Mouse (Mus musculus) testis, postnatal 14 days (tissue): Measurements from ENCODE around the gene Rapgef5.

Experiments
- DNase-seq: peaks from one replicate; pipeline ENCODE4 v3.0.0; 2021; ENCODE audit warnings: low spot score

Rapgef5 gene

GRCm38 (mm10) chr12:117516179-117516578, at the start of gene Rapgef5:
TSS of gene Rapgef5 (plus strand) at chr12:117516479.
- no peak for DNase-seq

DNA sequence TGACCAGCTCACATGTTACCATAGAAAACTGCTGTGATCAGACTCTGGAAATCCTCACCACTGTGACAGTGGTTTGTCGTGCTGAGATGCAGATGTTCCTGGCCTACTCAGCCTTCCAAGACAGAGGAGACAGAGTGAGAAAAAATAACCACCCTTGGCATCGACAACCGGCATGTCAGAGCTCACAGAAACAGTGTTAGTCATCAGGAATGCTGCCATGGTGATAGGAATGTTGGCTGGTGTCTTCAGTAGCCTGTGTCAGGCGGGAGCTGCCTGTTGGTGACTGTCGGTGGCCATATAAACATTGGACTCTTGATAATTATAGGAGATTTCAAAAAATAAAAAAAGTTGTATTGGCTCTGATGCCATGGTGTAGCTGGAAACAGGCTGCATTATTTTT, 48.0 kb upstream of the Rapgef5 start:
- no peak for DNase-seq

GRCm38 (mm10) chr12:117479014-117479413, 37.3 kb upstream of the Rapgef5 start:
- no peak for DNase-seq

DNA sequence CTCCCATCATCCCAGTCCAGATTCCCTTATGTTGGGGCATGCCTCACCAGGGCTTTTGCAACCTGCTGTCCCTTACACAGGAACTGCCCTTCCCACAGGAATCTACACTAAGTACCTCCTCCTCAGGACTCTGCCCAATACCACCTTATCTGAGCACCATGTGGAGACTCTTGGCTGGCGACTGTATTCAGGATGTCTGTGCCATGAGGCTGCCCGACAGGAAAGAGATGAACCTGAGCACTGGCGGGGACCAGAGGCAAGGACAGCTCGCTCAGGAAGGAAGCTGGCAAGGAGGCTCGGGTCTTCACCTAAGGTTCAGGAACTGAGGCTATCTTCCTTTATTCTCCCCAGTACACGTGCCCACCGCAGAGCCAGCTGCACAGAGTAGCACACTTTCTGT, 36.6 kb upstream of the Rapgef5 start:
- no peak for DNase-seq

GRCm38 (mm10) chr12:117480958-117481357, 35.3 kb upstream of the Rapgef5 start:
- no peak for DNase-seq

DNA sequence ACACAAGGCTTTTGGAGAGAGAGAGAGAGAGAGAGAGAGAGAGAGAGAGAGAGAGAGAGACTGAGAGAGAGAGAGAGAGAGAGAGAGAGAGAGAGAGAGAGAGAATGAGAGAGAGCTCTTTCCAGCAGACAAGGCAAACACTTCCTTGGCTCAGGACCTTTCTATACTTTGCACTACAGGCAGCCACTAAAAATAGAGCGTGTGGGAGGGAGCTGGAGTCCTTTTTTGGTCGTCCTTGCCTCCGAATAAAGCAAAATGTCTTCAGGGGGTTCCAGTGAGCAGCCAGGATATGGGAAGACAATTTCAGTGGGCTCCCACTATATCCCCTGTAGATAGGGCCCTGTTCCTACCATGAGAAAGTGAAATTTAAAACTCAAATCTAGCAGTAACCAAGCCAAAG, 33.6 kb upstream of the Rapgef5 start:
- DNase-seq, result no peak

- DNase-seq, result no peak
These were observed 29.9 kb upstream of the Rapgef5 start for GRCm38 (mm10) chr12:117486118-117487057.

DNA sequence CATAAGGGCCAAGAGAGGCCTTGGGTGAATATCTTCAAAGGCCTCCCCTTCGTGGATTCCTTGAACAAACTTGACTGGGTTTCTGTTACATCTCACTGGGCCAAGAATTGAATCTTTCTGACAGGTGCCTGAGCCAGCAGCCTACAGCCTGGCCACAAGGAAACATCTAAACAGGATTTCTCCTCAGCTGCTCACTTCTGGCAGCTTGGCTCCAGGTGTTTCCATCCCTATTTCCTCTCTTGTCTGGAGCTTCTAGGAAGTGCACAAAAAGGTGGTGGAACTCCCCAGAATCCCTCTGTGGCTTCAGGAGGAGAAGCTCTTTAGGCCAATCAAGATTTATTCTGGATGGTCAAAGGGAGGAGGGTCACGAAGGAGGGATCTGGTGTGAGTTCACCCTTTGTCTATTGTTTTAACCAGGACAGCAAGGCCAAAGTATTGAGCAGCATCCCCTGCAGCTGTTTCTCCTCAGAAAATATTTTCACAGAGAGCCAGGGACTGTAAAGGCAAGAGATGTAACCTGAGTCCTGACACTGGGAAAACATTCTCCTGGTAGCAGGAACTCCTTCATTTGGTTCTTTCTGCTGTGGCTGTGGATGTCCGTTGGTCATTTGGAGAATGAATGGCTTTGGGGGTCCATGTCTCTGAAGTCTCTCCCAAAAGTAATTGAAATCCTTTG, 19.6 kb upstream of the Rapgef5 start:
- DNase-seq, result no peak

GRCm38 (mm10) chr12:117497361-117497760, 18.9 kb upstream of the Rapgef5 start:
- DNase-seq, result no peak

GRCm38 (mm10) chr12:117499242-117499641, 17.0 kb upstream of the Rapgef5 start:
- DNase-seq, result no peak

DNA sequence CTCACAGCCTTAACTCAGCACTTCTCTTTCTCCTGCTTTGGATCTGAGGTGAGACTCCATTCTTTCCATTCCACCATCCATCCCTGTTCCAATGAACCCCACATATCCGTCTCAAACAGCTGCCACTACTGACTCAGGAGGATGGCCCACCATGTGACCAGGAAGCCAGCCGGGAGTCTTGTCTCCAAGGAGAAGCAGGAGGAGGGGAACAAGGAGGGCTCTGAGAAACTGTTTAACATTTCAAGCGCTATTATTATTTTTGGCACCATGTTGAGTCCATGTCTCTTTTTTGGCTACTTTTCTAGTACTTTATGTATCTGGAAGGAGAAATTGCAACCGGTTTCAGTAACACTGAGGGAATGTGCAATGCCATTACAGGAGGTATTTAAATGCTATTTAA, 15.1 kb upstream of the Rapgef5 start:
- no peak for DNase-seq

DNA sequence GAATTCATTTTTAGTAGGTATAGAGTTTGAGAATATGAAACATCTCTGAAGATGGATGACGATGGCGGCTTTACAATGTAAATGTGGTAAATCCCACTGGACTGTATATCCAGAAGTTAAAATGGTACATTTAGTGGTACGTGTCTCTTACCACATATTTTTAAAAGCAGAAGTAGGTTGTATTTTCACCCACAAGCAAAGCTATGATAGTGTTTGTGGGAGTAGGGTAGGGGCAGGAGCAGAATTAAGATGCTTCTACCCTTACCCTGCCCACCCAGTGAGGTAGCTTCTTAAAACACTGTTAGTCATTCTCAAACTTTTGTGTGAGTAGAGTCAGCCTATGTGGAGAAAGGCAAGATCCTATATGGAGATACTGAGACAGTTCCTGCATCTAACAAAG, 13.4 kb upstream of the Rapgef5 start:
- no peak for DNase-seq

- no peak for DNase-seq
These were observed 11.1 kb upstream of the Rapgef5 start for GRCm38 (mm10) chr12:117505163-117505562.

DNA sequence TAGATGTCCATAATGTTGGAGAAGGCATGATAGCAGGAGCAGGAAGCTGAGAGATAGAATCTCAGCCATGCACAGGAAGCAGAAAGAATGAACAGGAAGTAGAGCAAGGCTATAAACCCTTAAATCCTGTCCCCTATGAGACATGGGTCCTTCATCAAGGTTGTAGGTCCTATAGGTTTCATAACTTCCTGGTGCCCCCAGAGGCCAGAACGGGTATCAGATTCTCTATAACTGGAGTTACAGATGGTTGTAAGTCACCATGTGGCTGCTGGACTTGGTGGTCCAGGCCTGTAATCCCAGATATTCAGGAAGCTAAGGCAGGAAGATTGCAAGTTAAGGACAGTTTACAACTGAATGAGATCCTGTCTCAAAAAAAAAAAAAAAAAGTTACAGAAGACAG, 8.5 kb upstream of the Rapgef5 start:
- DNase-seq, result no peak

GRCm38 (mm10) chr12:117509919-117510318, 6.4 kb upstream of the Rapgef5 start:
- DNase-seq, result no peak

DNA sequence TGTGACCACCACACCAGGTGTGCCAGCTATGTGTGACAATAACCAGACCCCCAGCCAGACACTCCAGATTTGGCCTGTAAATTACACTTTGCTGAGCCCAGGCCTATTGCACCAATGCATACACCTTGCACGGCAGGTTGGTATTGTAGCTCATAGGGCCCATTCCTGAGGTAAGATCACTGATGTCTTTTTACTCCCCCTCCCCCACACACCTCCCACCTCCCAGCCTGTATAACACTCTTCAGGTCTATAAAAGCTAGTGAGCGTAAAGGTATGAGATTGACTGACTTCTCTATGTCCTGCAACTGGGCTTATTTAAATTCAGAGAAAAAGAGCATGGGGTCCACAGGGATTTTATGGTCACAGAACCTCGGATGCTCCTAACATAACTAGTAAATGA, 3.8 kb upstream of the Rapgef5 start:
- no peak for DNase-seq

- no peak for DNase-seq
These were observed 2.9 kb upstream of the Rapgef5 start for GRCm38 (mm10) chr12:117513150-117513932.

GRCm38 (mm10) chr12:117517275-117517936, 1.1 kb downstream of the Rapgef5 start:
- DNase-seq, result no peak

DNA sequence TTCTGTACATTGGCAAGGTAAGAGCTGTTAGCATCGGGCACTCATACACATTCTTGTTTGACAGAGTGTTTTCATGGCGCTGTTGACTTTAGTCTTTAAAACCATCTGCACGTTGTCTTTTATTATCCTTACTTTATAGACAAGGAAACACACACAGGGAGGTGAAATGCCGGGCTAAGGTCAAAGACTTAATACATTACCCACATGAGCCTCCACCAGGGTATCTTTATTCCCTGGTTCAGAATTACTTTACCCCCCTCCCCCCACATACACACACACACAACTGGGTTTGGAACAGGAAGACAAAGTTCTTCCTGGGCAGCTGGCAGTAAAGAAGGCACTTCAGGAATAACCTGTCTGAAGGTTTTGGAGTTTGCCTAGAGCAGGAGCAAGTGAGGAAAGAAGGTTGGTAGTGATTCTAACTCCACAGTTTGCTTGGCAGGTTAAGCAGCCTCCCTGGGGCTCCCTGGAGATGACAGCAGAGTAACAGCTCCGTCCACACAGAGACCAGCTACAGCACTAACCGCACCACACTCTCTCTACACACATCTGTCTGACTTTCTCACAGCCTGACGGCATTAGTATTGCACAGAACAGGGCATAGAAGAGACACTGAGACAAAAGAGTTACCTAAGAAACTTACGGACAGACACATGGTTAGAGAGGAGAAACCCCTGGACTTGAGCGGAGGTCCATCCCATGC, 8.2 kb downstream of the Rapgef5 start:
- DNase-seq, result no peak

GRCm38 (mm10) chr12:117527889-117528288, 11.6 kb downstream of the Rapgef5 start:
- no peak for DNase-seq

GRCm38 (mm10) chr12:117528509-117529145, 12.3 kb downstream of the Rapgef5 start:
- no peak for DNase-seq
